Mouse (Mus musculus) neural tube, embryonic 14.5 days (tissue): ENCODE measurements at regions not wholly inside any gene's neighbourhood (a gene's known extent, or its start where the extent isn't known, plus 50 kb on each side); places are given as distances from the start of the nearest gene placed in this dataset.
A peak's percentile ranks its signal among the peaks of the same experiment; 100 is the strongest.

Experiments
- ATAC-seq: fragments of 200-750 bp; cut with Nextera tagmentation; 2 replicates; pipeline ENCODE4 v1.8.0; 2017; ENCODE audit warnings: low read depth, mild to moderate bottlenecking, moderate TSS enrichment, moderate library complexity
- H3K27ac ChIP-seq: fragments of 300-500 bp; sonication (generic); 2 replicates; pipeline ENCODE4 v1.5.1; 2014; ENCODE audit warnings: low read depth, mild to moderate bottlenecking, control low read depth, low read length, moderate library complexity, mixed read lengths
- H3K27me3 ChIP-seq: fragments of 300-500 bp; sonication (generic); 2 replicates; pipeline ENCODE4 v1.6.1; 2014; ENCODE audit warnings: low read length; ENCODE audit not compliant: control insufficient read depth, insufficient read depth
- H3K36me3 ChIP-seq: fragments of 300-500 bp; sonication (generic); 2 replicates; pipeline ENCODE4 v1.6.1; 2014; ENCODE audit warnings: low read length, mixed read lengths; ENCODE audit not compliant: control insufficient read depth, insufficient read depth
- H3K4me1 ChIP-seq: fragments of 300-500 bp; sonication (generic); 2 replicates; pipeline ENCODE4 v1.6.1; 2014; ENCODE audit warnings: low read length; ENCODE audit not compliant: control insufficient read depth, insufficient read depth
- H3K4me2 ChIP-seq: fragments of 300-500 bp; sonication (generic); 2 replicates; pipeline ENCODE4 v1.6.1; 2014; ENCODE audit warnings: mild to moderate bottlenecking, low read depth, low read length, control low read depth
- H3K4me3 ChIP-seq: fragments of 300-500 bp; sonication (generic); 2 replicates; pipeline ENCODE4 v1.5.1; 2014; ENCODE audit warnings: low read depth, low read length, control low read depth, mixed read lengths
- H3K9ac ChIP-seq: fragments of 300-500 bp; sonication (generic); replicated peaks from 2 replicates; pipeline ENCODE4 v1.6.1; 2014; ENCODE audit warnings: low read depth, mild to moderate bottlenecking, control low read depth, low read length, mixed read lengths
- H3K9me3 ChIP-seq: fragments of 300-500 bp; sonication (generic); 2 replicates; pipeline ENCODE4 v1.6.1; 2016; ENCODE audit warnings: low read length; ENCODE audit not compliant: control insufficient read depth
- WGBS: fragments of 180-500 bp; shearing (Covaris S2); extraction: QIAGEN DNeasy Blood & Tissue Kit; methylation state at CpG from one replicate; pipeline ENCODE4 v1.1.7; 2014; 5-methylcytosine and 5-hydroxymethylcytosine counted together

DNA sequence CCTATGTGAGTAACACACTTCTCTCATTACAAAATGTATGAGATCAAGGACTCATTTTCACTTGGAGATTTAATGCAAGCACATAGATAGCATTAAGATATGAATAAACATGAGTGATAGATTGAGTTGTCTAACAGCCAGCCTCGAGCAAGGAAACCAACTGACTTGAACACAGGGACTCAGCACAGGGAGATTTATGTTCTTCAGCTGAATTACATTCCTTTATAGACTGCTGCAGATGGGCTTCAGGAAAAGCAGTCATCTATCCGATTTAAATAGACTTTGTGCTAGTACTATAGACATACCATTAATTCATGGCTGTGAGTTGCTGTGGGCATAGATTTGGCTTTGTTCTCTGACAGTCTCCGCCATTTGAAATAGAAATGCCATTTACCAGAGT lies 661.9 kb downstream of the Cenpc1 start:
- H3K36me3 ChIP-seq: no peaks in the 10 kb centered on the region
- WGBS: 22% methylated on average over 3 of the region's 3 CpGs
- no peaks in the 10 kb centered on the region for H3K27me3 ChIP-seq
- H3K4me3 ChIP-seq: no peak overlapping the region
- no peaks in the 10 kb centered on the region for H3K4me1 ChIP-seq
- peak; percentile 72; the same call in 1 of the 2 replicates for ATAC-seq
- H3K4me2 ChIP-seq: no peak overlapping the region
- H3K9me3 ChIP-seq: no peaks in the 10 kb centered on the region
- H3K27ac ChIP-seq: no peak overlapping the region
- H3K9ac ChIP-seq: no peak overlapping the region

GRCm38 (mm10) chr5:85360427-85360826 lies 705.0 kb downstream of the Cenpc1 start:
- H3K27me3 ChIP-seq: no peaks in the 10 kb centered on the region
- no peak overlapping the region for H3K27ac ChIP-seq
- H3K36me3 ChIP-seq: no peaks in the 10 kb centered on the region
- no peak overlapping the region for H3K4me3 ChIP-seq
- peak; percentile 56; the same call in 1 of the 2 replicates for ATAC-seq
- no peak overlapping the region for H3K4me2 ChIP-seq
- H3K4me1 ChIP-seq: no peaks in the 10 kb centered on the region
- no peaks in the 10 kb centered on the region for H3K9me3 ChIP-seq
- no peak overlapping the region for H3K9ac ChIP-seq

DNA sequence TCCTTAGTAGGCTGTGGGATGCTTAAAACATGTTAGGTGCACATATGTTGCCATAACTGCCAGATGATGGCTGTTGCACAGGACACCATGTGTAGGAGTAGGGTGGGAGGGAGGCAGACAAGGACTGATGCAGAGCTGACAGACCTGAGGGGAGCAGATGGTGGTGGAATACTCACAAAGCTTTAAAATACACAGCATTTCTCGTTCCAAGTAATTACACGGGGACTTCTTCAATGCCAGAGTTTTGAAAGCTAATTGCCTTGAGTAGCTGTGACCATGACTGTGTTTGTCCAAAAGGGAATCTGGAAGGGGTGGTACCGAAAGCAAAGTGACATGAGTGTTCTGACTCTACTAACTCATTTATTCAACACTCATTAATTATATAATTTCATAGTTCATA lies 718.6 kb downstream of the Cenpc1 start:
- no peak overlapping the region for H3K4me3 ChIP-seq
- H3K27me3 ChIP-seq: no peaks in the 10 kb centered on the region
- 35% methylated on average over 3 of the region's 3 CpGs for WGBS
- H3K4me2 ChIP-seq: no peak overlapping the region
- no peaks in the 10 kb centered on the region for H3K9me3 ChIP-seq
- ATAC-seq: peak; percentile 73
- no peaks in the 10 kb centered on the region for H3K4me1 ChIP-seq
- H3K9ac ChIP-seq: no peak overlapping the region
- no peaks in the 10 kb centered on the region for H3K36me3 ChIP-seq
- no peak overlapping the region for H3K27ac ChIP-seq

GRCm38 (mm10) chr5:85346066-85346649 lies 719.2 kb downstream of the Cenpc1 start:
- Histone ChIP-seq H3K4me3 (no peak overlapping the region), H3K4me2 (no peak overlapping the region), H3K4me1 (no peaks in the 10 kb centered on the region), H3K27me3 (no peaks in the 10 kb centered on the region), H3K27ac (no peak overlapping the region), H3K36me3 (no peaks in the 10 kb centered on the region), H3K9me3 (no peaks in the 10 kb centered on the region), H3K9ac (no peak overlapping the region)
- no peak for ATAC-seq
- 68% methylated on average over 7 of the region's 7 CpGs for WGBS

DNA sequence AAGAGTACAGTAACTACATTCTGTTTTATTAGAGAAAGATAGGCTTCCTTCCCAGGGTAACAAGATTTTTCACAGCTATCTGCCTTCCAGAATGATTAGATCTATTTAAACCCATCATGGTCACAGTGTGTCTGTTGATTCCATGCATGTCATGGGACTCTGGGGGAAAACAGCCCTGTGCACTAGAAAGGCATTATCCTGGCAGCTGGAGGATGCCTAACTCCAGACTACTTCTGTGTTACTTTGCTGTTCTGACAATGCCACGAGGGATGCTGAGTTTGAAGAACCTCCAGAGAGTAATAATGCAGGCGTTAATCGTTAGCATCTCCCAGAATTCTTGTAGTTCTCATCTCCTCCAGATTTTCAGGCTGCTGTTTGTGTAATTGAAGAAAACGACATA lies 724.0 kb downstream of the Cenpc1 start:
- Histone ChIP-seq H3K27ac (no peak overlapping the region), H3K36me3 (no peaks in the 10 kb centered on the region), H3K4me1 (peaks cover 8% of the 10 kb centered on the region; the same call in 1 of the 2 replicates), H3K4me2 (no peak overlapping the region), H3K9me3 (no peaks in the 10 kb centered on the region), H3K9ac (no peak overlapping the region), H3K27me3 (no peaks in the 10 kb centered on the region), H3K4me3 (no peak overlapping the region)
- ATAC-seq: peak; percentile 84
- WGBS: 35% methylated on average over 4 of the region's 4 CpGs

GRCm38 (mm10) chr5:85337643-85338458 lies 727.5 kb downstream of the Cenpc1 start:
- no peak overlapping the region for H3K4me3 ChIP-seq
- H3K4me2 ChIP-seq: no peak overlapping the region
- no peaks in the 10 kb centered on the region for H3K9me3 ChIP-seq
- H3K4me1 ChIP-seq: peaks cover 8% of the 10 kb centered on the region; the same call in 1 of the 2 replicates
- no peak overlapping the region for H3K27ac ChIP-seq
- no peak overlapping the region for H3K9ac ChIP-seq
- peak; percentile 80 for ATAC-seq
- no peaks in the 10 kb centered on the region for H3K27me3 ChIP-seq
- 30% methylated on average over 8 of the region's 8 CpGs for WGBS
- H3K36me3 ChIP-seq: no peaks in the 10 kb centered on the region

DNA sequence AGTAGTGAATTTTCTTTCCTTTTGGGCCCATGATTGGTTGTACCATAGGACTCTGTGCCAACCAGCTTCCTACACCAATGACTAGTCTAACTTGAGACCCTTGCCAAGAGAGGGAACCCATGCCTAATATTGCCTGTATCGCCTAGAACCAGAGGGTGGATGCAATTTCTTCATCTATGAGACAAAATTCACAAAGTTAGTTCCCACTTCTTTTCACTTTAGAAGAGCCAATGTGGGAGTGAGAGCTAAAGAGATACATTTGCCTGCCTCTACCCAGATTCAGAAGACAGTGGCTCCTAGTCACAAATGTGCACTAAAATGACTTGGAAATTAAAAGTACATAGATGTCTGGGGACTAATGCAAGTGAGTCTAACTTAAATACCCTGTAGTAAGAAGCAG lies 728.4 kb downstream of the Cenpc1 start:
- no peak overlapping the region for H3K27ac ChIP-seq
- no peaks in the 10 kb centered on the region for H3K36me3 ChIP-seq
- ATAC-seq: no peak
- no peaks in the 10 kb centered on the region for H3K27me3 ChIP-seq
- no peaks in the 10 kb centered on the region for H3K9me3 ChIP-seq
- no peak overlapping the region for H3K4me3 ChIP-seq
- no peak overlapping the region for H3K9ac ChIP-seq
- no peak overlapping the region for H3K4me2 ChIP-seq
- 90% methylated on average over 1 of the region's 1 CpGs for WGBS
- peaks cover 8% of the 10 kb centered on the region; the same call in 1 of the 2 replicates for H3K4me1 ChIP-seq
